Mouse (Mus musculus) heart, embryonic 14.5 days (tissue): ENCODE measurements around the gene Pxt1. TPM values are rescaled to one million over a fixed set of nuclear protein-coding genes. Genes with fewer than 3 reads are reported as not detected.

Source experiments
- ATAC-seq: fragments of 200-750 bp; cut with Nextera tagmentation; 2 replicates; pipeline ENCODE4 v1.8.0; 2017; ENCODE audit warnings: low read depth, moderate TSS enrichment; ENCODE audit not compliant: insufficient number of reproducible peaks, insufficient read depth, low FRiP score
- H3K27ac ChIP-seq, 2 experiments: fragments of 200-500 bp in 1 of 2; fragments of 300-500 bp in 1 of 2; sonication (generic) in 1 of 2; replicated peaks in 1 of 2; 2 replicates each; pipeline ENCODE4 v1.5.1; 2012 to 2014; ENCODE audit warnings: low read depth in 2 of 2, low read length in 2 of 2, control low read depth in 1 of 2, mild to moderate bottlenecking in 1 of 2, mixed read lengths in 1 of 2; ENCODE audit not compliant: control insufficient read depth in 1 of 2, insufficient read depth in 1 of 2
- H3K27me3 ChIP-seq: fragments of 300-500 bp; sonication (generic); 2 replicates; pipeline ENCODE4 v1.6.1; 2014; ENCODE audit warnings: mild to moderate bottlenecking, low read length, control low read depth; ENCODE audit not compliant: control insufficient read depth, insufficient read depth
- H3K36me3 ChIP-seq: fragments of 300-500 bp; sonication (generic); 2 replicates; pipeline ENCODE4 v1.6.1; 2014; ENCODE audit warnings: mild to moderate bottlenecking, control low read depth, low read length, mixed read lengths; ENCODE audit not compliant: control insufficient read depth, insufficient read depth
- H3K4me1 ChIP-seq, 2 experiments: fragments of 200-500 bp in 1 of 2; fragments of 300-500 bp in 1 of 2; sonication (generic) in 1 of 2; 2 replicates each; pipeline ENCODE4 v1.6.1; 2012 to 2014; ENCODE audit warnings: low read length in 2 of 2, control low read depth in 1 of 2, mixed read lengths in 1 of 2; ENCODE audit not compliant: control insufficient read depth in 2 of 2, insufficient read depth in 2 of 2
- H3K4me2 ChIP-seq: fragments of 300-500 bp; sonication (generic); 2 replicates; pipeline ENCODE4 v1.6.1; 2014; ENCODE audit warnings: mild to moderate bottlenecking, low read length
- H3K4me3 ChIP-seq, 2 experiments: fragments of 200-500 bp in 1 of 2; fragments of 300-500 bp in 1 of 2; sonication (generic) in 1 of 2; 2 replicates each; pipeline ENCODE4 v1.5.1; 2012 to 2014; ENCODE audit warnings: low read length in 2 of 2, mild to moderate bottlenecking in 2 of 2, control low read depth in 1 of 2, low read depth in 1 of 2, moderate library complexity in 1 of 2; ENCODE audit not compliant: control insufficient read depth in 1 of 2, insufficient read depth in 1 of 2
- H3K9ac ChIP-seq: fragments of 300-500 bp; sonication (generic); 2 replicates; pipeline ENCODE4 v1.6.1; 2014; ENCODE audit warnings: mild to moderate bottlenecking, low read length
- H3K9me3 ChIP-seq: fragments of 300-500 bp; sonication (generic); 2 replicates; pipeline ENCODE4 v1.6.1; 2016; ENCODE audit warnings: low read length, control low read depth; ENCODE audit not compliant: control insufficient read depth
- WGBS: fragments of 180-500 bp; shearing (Covaris S2); extraction: QIAGEN DNeasy Blood & Tissue Kit; methylation state at CpG from one replicate; pipeline ENCODE4 v1.1.7; 2014; 5-methylcytosine and 5-hydroxymethylcytosine counted together
- polyA plus RNA-seq: library from polyadenylated mRNA; unstranded; fragments of >200 nt; fragmentation: Nextera tagmentation; extraction: Ambion mirVana; gene quantifications from 2 replicates; pipeline ENCODE4 v1.2.1, GENCODE M21; 2014

Gene Pxt1
- polyA plus RNA-seq, 1 experiment from 2014 or later, result not detected

DNA sequence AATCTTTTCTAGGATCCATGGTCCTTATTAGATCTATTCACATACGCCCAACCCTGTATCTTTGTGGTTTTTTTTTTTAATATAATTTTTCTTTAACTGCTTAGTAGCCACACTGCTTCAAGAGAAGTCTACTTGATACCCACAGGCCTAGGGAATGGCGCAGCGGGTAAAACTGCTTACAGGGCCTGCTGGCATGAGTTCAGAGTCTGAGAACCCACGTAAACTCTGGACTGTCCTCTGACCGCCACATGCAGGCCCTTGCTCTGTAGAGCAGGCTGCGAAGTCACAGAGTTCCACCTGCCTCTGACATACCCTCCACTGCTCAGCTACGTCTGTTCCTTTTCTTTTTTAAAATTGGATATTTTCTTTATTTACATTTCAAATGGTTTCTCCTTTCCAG, 841 bp upstream of the Pxt1 start:
- peaks cover 6% of the 10 kb centered on the region for H3K9me3 ChIP-seq
- no peaks in the 10 kb centered on the region for H3K36me3 ChIP-seq
- ATAC-seq, result no peak
- H3K27ac ChIP-seq, result no peak overlapping the region
- no peak overlapping the region for H3K4me2 ChIP-seq
- no peak overlapping the region for H3K9ac ChIP-seq
- H3K4me3 ChIP-seq, result no peak overlapping the region
- H3K27me3 ChIP-seq, result no peaks in the 10 kb centered on the region
- no peaks in the 10 kb centered on the region for H3K4me1 ChIP-seq
- 87% methylated on average over 7 of the region's 7 CpGs for WGBS

DNA sequence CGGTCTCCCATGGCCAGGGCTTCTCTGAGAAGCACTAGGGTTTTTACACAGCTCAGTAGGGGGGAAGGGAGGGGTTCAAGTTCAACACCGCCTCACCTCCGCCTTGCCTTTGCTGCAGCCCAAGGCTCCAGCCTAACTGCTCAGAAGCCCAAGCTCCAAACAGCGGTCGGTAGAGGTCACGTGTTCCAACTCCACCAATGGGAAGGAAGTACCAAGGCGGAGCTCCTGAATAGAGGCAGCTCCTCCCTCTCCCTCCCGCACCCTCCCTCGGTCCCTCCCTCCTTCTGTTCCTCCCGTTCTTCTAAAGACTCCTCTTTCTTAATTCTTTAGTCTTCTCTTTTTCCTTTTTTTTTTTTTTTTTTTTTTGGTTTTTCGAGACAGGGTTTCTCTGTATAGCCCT, 1.5 kb downstream of the Pxt1 start:
- Histone ChIP-seq H3K4me1 (no peaks in the 10 kb centered on the region), H3K27me3 (no peaks in the 10 kb centered on the region), H3K36me3 (no peaks in the 10 kb centered on the region), H3K9me3 (peaks cover 2% of the 10 kb centered on the region; the same call in 1 of the 2 replicates), H3K27ac (no peak overlapping the region), H3K4me2 (no peak overlapping the region), H3K9ac (no peak overlapping the region), H3K4me3 (no peak overlapping the region)
- WGBS, result 67% methylated on average over 10 of the region's 11 CpGs
- ATAC-seq, result no peak

DNA sequence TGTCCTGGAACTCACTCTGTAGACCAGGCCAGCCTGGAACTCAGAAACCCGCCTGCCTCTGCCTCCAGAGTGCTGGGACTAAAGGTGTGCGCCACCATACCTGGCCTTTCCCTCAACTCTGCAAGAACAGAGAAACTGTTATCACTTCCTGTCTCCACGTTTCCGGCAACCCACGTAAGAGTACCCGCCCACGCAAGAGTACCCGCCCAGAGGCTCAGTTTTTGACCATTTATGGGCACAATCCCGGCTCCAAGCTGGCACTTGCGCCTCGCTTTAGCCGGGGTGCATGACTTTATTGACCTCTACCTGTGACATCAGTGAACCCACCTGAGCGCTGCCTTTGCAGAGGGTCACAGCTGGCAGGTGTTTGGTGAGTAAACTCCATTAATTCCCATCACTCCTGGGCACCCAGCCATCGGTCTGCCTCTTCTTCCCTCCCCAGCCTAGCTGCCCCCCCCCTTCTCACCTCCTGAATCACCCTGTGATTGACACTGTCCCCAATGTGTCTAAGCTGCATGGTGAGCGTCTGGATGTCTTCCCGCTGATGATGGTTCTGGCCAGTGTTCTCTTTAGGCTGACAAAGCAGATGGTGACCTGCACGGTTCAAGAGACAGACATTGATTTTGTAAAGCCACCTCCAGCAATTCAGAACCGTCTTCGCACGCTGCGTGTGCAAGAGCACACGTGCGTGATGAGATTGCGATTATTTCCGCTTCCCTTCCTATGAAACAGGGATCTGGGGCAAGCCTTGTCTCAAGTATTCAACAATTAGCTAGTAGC, 2.7 kb downstream of the Pxt1 start:
- ATAC-seq, result no peak
- Histone ChIP-seq H3K9ac (no peak overlapping the region), H3K4me1 (no peaks in the 10 kb centered on the region), H3K36me3 (no peaks in the 10 kb centered on the region), H3K4me3 (no peak overlapping the region), H3K4me2 (no peak overlapping the region), H3K27ac (no peak overlapping the region), H3K9me3 (peaks cover 5% of the 10 kb centered on the region; the same call in 1 of the 2 replicates), H3K27me3 (no peaks in the 10 kb centered on the region)
- 91% methylated on average over 25 of the region's 25 CpGs for WGBS

DNA sequence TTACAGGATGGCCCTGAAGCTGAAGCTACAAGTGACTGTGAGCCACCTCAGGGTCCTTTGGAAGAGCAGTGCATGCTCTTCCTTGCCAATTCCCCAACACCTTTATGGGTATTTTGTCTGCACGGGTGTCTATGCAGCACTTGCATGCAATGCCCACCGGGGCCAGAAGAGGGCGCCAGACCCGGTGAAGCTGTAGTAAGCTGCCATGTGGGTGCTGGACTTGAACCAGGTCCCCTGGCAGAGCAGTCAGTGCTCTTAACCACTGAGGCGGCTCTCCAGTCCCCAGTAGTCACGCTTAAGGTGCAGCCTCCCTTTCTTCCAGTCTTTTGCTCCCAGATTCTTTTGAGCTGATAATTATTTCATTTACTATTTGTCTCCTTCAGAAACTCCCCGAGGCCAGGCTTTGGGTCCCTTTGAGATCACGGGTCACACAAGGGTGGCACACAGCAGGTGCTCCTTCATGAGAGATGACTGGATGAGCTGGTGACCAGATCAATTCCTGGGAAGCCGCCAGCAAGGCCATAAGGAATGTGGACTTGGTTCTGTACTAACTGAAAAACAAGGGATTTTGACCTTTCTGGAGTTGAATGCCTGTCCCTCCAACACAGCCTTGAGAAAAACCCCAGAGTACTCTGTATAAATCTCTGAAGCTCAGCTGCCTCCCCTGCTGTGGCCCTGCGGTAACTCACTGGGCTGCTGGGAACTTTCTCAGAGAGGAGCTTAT, 6.9 kb downstream of the Pxt1 start:
- ATAC-seq, result no peak
- H3K4me3 ChIP-seq, result no peak overlapping the region
- no peak overlapping the region for H3K4me2 ChIP-seq
- H3K36me3 ChIP-seq, result no peaks in the 10 kb centered on the region
- 77% methylated on average over 10 of the region's 10 CpGs for WGBS
- H3K4me1 ChIP-seq, result no peaks in the 10 kb centered on the region; a peak in 1 of 4 replicates
- peaks cover 5% of the 10 kb centered on the region; the same call in 1 of the 2 replicates for H3K9me3 ChIP-seq
- H3K9ac ChIP-seq, result no peak overlapping the region
- no peak overlapping the region for H3K27ac ChIP-seq
- H3K27me3 ChIP-seq, result no peaks in the 10 kb centered on the region

DNA sequence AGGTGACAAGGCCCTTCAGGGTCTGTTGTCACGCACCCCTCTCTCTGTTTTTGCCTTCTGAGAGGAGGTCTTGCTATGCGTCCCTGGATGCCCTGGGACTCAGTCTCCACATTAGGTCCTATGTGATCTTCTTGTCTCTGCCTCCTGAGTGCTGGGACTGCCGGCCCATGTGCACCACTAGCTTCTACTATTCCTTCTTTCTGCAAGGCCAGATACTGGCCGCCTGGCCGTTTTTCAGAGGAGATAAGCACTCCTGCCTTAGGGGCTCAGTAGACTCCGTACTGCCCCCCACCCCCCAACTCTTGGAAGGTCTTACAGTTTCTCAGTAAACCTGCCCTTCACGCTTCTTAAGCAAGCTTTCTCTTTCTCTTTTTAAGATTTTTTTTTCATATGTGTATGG, 7.5 kb downstream of the Pxt1 start:
- Histone ChIP-seq H3K4me1 (peaks cover 0 to 3% of the 10 kb centered on the region in 2 experiments; a peak in 1 of 4 replicates), H3K27me3 (no peaks in the 10 kb centered on the region), H3K4me2 (no peak overlapping the region), H3K4me3 (no peak overlapping the region), H3K9ac (no peak overlapping the region), H3K36me3 (no peaks in the 10 kb centered on the region), H3K9me3 (peaks cover 5% of the 10 kb centered on the region; the same call in 1 of the 2 replicates), H3K27ac (no peak overlapping the region)
- 78% methylated on average over 7 of the region's 7 CpGs for WGBS
- no peak for ATAC-seq

DNA sequence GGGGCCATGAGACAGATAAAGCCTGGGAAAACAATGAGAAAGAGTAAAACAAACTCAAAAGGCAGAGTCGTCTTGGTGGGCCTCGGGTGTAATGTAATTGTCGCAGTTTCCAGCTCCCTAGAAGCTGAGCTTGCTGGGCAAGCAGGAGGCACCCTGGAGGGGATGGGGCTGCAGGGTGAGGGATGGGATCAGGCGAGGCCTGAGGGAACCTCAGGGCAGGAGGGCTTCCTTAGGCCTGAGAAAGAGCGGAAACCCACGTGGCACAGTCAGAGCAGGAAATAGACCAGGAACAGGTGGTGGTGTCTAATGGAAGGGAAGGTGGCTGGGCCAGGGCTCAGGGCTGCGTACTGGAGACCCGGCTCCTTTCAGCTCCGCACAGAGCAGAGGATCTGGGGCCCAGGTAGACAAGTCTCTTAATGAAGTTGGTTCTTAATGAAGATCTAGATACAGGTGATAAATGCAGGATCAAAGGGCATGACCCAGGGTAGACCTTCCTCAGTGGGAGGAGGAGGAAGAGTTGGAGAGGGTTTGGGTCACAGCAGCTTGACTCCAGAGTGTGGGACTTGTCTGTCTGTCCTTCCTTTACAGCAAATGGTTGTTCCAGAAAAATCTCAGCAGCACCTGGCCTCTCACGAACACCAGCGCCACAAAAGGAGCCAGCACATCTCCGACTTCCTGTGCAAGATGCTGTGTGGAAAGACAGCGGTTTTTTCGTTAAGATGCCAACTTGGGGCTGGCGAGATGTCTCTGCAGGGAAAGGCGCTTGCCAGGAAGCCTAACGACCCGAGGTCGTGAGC, 9.3 kb downstream of the Pxt1 start:
- no peak for ATAC-seq
- Histone ChIP-seq H3K4me2 (no peak overlapping the region), H3K4me1 (peaks cover 6 to 12% of the 10 kb centered on the region in 2 experiments; a peak in 3 of 4 replicates), H3K27ac (no peak overlapping the region), H3K9ac (no peak overlapping the region), H3K27me3 (no peaks in the 10 kb centered on the region), H3K36me3 (no peaks in the 10 kb centered on the region), H3K4me3 (no peak overlapping the region), H3K9me3 (peaks cover 5% of the 10 kb centered on the region; the same call in 1 of the 2 replicates)
- WGBS, result 66% methylated on average over 19 of the region's 19 CpGs

DNA sequence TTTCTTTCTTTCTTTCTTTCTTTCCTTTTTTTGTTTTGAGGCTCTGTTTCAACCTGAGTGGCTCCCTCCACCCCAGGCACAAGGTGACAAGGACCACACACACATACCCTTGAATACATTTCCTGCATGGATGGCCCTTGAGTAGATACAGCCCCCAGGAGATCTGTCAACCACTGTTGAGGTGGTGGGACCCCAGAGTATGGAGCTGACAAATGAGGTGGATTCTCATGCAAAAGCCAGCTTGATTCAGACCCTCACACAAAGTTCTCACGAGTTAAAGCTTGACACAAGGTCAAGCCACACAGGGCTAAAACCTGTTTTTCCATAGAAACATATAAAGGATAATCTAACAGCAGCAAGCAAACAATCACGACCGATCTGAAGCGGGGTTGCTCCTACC, 11.4 kb downstream of the Pxt1 start:
- no peak overlapping the region for H3K4me3 ChIP-seq

More for the DNA sequence above, 11.4 kb downstream of the Pxt1 start:
- Histone ChIP-seq H3K4me2 (no peak overlapping the region), H3K27me3 (no peaks in the 10 kb centered on the region), H3K36me3 (no peaks in the 10 kb centered on the region), H3K27ac (no peak overlapping the region), H3K9ac (no peak overlapping the region), H3K4me1 (peaks cover 6 to 12% of the 10 kb centered on the region in 2 experiments; a peak in 3 of 4 replicates), H3K9me3 (peaks cover 5% of the 10 kb centered on the region; the same call in 1 of the 2 replicates)
- ATAC-seq, result no peak
- WGBS, result 83% methylated on average over 4 of the region's 4 CpGs
